38 mouse cellular contexts compared by ENCODE assay signal in genomic region chr1:63567031-63567430, GRCm38 (mm10). TPM values are rescaled to one million over a fixed set of nuclear protein-coding genes. Genes with fewer than 3 reads are reported as not detected.
DNase-seq lines count a peak whose midpoint lies in the region; ATAC-seq and TF ChIP-seq lines count a peak whose summit lies in the region.
"Had no signal": no experiment of that assay in that cellular context is flagged by ENCODE, and none has a peak within 500 bp of the region (broad histone marks: within the 10 kb centered on the region; RNA-seq: fewer than 3 reads in every experiment).

No protein-coding gene starts in this region.

- H3K4me3 ChIP-seq in stomach, postnatal 0 days (ENCODE audit: low read depth, low read length): no peak overlapping the region
- H3K4me3 ChIP-seq: embryonic facial prominence, embryonic 12.5 days; gastrocnemius, adult 2 months; heart, adult 2 months; heart, embryonic 13.5 days; hindbrain, embryonic 15.5 days; left cerebral cortex, adult 2 months; limb, embryonic 12.5 days; liver, embryonic 12.5 days; midbrain, embryonic 13.5 days; neural tube, embryonic 13.5 days had no signal

- no peaks in the 10 kb centered on the region for H3K36me3 ChIP-seq in stomach, postnatal 0 days (ENCODE audit: control insufficient read depth, insufficient read depth, low read length)
- H3K36me3 ChIP-seq: embryonic facial prominence, embryonic 12.5 days; G1E; heart, embryonic 13.5 days; limb, embryonic 12.5 days; liver, embryonic 12.5 days had no signal

- no peaks in the 10 kb centered on the region for H3K9me3 ChIP-seq in stomach, postnatal 0 days (ENCODE audit: control insufficient read depth, low read length)
- H3K9me3 ChIP-seq: embryonic facial prominence, embryonic 12.5 days; G1E; heart, embryonic 13.5 days; hindbrain, embryonic 15.5 days; limb, embryonic 12.5 days; liver, embryonic 12.5 days; midbrain, embryonic 13.5 days; neural tube, embryonic 13.5 days had no signal

- TF ChIP-seq EP300 in stomach, postnatal 0 days (optimal IDR thresholded peaks at IDR 0.05): no peak

- WGBS in stomach, postnatal 0 days: 26% methylated on average over 4 of the region's 4 CpGs

- TF ChIP-seq CTCF in stomach, postnatal 0 days (IDR thresholded peaks at IDR 0.05; ENCODE audit: low read depth): no peak

- H3K27ac ChIP-seq in stomach, postnatal 0 days (replicated peaks): no peak overlapping the region
- H3K27ac ChIP-seq: embryonic facial prominence, embryonic 12.5 days; gastrocnemius, adult 2 months; heart, adult 2 months; heart, embryonic 13.5 days; hindbrain, embryonic 15.5 days; left cerebral cortex, adult 2 months; limb, embryonic 12.5 days; liver, embryonic 12.5 days; macrophage; midbrain, embryonic 13.5 days; neural tube, embryonic 13.5 days had no signal

- DNase-seq in frontal cortex, postnatal 25 days (ENCODE audit: low spot score in 2 of 2): no peak
- DNase-seq in 416B (ENCODE audit: low read depth): peak; percentile 56
- peak; percentile 17 for DNase-seq in Muller cell, postnatal 12 days (ENCODE audit: inconsistent ontology term)
- no peak for DNase-seq in stomach, postnatal 0 days (ENCODE audit: low spot score)
- no peak for DNase-seq in ovary, postnatal 36 days (ENCODE audit: low spot score)
- DNase-seq in B cell, adult 2 months: no peak
- DNase-seq: adrenal gland, postnatal 10 days; embryo, embryonic 11 days; gastrocnemius, adult 2 months; gastrocnemius, postnatal 36 days; heart, adult 2 months; heart, postnatal 10 days; kidney, adult 11 months; kidney, postnatal 14 days; liver, postnatal 0 days; retina, postnatal 1 day; right cerebral cortex, postnatal 14 days; thymus, adult 2 months; thymus, postnatal 4 days had no signal

- no peak overlapping the region for H3K9ac ChIP-seq in stomach, postnatal 0 days (ENCODE audit: low read length)
- H3K9ac ChIP-seq: embryonic facial prominence, embryonic 12.5 days; heart, embryonic 13.5 days; hindbrain, embryonic 15.5 days; limb, embryonic 12.5 days; liver, embryonic 12.5 days; liver, postnatal 0 days; neural tube, embryonic 13.5 days had no signal

- no peak overlapping the region for H3K4me2 ChIP-seq in stomach, postnatal 0 days (replicated peaks; ENCODE audit: low read depth)
- H3K4me2 ChIP-seq: embryonic facial prominence, embryonic 12.5 days; heart, embryonic 13.5 days; hindbrain, embryonic 15.5 days; limb, embryonic 12.5 days; liver, embryonic 12.5 days; midbrain, embryonic 13.5 days; neural tube, embryonic 13.5 days had no signal

- no peaks in the 10 kb centered on the region for H3K27me3 ChIP-seq in stomach, postnatal 0 days (ENCODE audit: control insufficient read depth, insufficient read depth, low read length)
- H3K27me3 ChIP-seq: embryonic facial prominence, embryonic 12.5 days; hindbrain, embryonic 15.5 days; liver, embryonic 12.5 days; neural tube, embryonic 13.5 days had no signal

- peak; percentile 18; the same call in 1 of the 2 replicates for ATAC-seq in frontal cortex, adult (ENCODE audit: low TSS enrichment)
- peak; percentile 66 for ATAC-seq in stomach, postnatal 0 days (ENCODE audit: low FRiP score, low TSS enrichment)
- ATAC-seq: activated CD4-positive, CD25-positive, alpha-beta regulatory T cell, adult 4 months; forebrain, embryonic 14.5 days; inflammation-experienced regulatory T-cells, adult 6 months; liver, embryonic 12.5 days; liver, postnatal 0 days; midbrain, embryonic 13.5 days had no signal

- H3K4me1 ChIP-seq in stomach, postnatal 0 days (replicated peaks; ENCODE audit: control insufficient read depth, insufficient read depth): no peaks in the 10 kb centered on the region
- H3K4me1 ChIP-seq: embryonic facial prominence, embryonic 12.5 days; hindbrain, embryonic 15.5 days; limb, embryonic 12.5 days; liver, embryonic 12.5 days had no signal

RNA-seq across cellular contexts. Expression of gene Gm39653, which starts 48.7 kb away (rescaled TPM):
- polyA plus RNA-seq in stomach, postnatal 0 days (2015; fragmentation: Nextera tagmentation; extraction: Ambion mirVana): not detected in 2 replicates
- polyA plus RNA-seq: activated CD4-positive, CD25-positive, alpha-beta regulatory T cell, adult 4 months; embryonic facial prominence, embryonic 12.5 days; forebrain, embryonic 14.5 days; frontal cortex, adult 2 months; G1E; heart, adult 2 months; heart, embryonic 13.5 days; hindbrain, embryonic 15.5 days; inflammation-experienced regulatory T-cells, adult 6 months; kidney, embryonic 14.5 days; limb, embryonic 12.5 days; liver, embryonic 12.5 days; liver, postnatal 0 days; lung, embryonic 16.5 days; macrophage; midbrain, embryonic 13.5 days; neural tube, embryonic 13.5 days; small intestine, adult 2 months; stomach, embryonic 16.5 days; thymus, adult 2 months had no signal

Comparison
In these comparisons a context has a peak if more than half of its experiments do, and no peak if none do; other contexts are left out.
1. DNase-seq: peak in 416B (single experiment) and Muller cell, postnatal 12 days (single experiment); none in frontal cortex, postnatal 25 days (0 of 2), stomach, postnatal 0 days (single experiment), ovary, postnatal 36 days (single experiment) and B cell, adult 2 months (0 of 2).